Mouse (Mus musculus): Measurements from ENCODE around the gene Olfr362. TPM values are rescaled to one million over a fixed set of nuclear protein-coding genes. Genes with fewer than 3 reads are reported as not detected.
"Not testable (repeated sequence)": the region's sequence is repeated elsewhere in the genome, so short reads cannot be mapped to it uniquely, and the experiment has no call there.

Gene Olfr362
- total RNA-seq (2021) = not detected
- long read RNA-seq, experiment 1 = 0 reads
- long read RNA-seq, experiment 2 = 0 reads

DNA sequence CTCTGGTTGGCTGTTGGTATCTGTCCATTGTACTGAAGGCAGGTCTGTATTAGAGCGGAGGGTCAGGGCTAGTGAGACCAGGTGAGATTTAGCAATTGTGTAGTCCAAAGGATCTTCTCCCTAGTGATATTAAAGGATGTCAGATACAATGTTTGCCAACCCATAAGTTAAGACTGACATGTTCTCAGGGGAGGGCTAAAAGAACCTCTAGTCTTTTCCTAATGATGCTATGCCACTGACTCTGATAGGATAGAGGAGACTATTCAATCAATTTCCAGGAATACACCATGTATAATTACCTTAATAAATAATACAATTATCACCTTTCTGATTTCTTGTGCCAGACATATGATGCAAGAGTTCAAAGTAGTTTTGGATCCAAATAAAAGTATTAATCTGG is at the start of gene Olfr362:
Gene Olfr362, minus strand, starts transcription at position 101 of the 400 bp plus-strand sequence.
- DNase-seq = no peak

DNA sequence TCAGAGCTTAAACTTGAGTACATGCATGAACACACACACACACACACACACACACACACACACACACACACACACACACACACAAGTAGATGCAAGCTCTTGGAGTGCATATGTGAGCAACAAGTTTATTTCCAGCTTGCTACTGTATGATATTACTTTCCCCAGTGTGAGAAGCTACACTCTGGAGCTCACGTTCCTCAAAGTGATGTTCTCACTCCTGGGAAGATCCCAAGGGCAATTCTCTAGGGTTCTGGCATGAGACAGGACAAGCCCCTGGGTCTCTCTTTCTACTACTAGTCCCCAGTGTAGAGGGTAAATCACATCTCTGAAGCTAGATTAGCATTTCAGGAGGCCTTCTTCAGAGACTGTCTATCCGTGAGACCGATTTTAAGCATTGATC is 21.3 kb upstream of the Olfr362 start, which contains the start of gene Olfr364-ps1:
Gene Olfr364-ps1, plus strand, starts transcription at position 301 of the 400 bp plus-strand sequence.
- DNase-seq = no peak

DNA sequence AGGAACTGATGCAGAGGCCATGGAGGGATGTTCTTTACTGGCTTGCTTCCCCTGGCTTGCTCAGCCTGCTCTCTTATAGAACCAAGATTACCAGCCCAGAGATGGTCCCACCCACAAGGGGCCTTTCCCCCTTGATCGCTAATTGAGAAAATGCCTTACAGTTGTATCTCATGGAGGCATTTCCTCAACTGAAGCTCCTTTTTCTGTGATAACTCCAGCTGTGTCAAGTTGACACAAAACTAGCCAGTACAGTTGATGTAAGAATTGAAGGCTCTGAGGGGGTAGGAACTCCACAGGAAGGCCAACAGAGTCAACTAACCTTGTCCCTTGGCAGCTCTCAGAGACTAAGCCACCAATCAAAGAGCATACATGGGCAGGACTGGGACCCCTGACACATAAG is 28.5 kb downstream of the Olfr362 start, which contains the start of gene Olfr361:
Gene Olfr361, minus strand, starts transcription at position 101 of the 400 bp plus-strand sequence.
- DNase-seq = not testable (repeated sequence)

DNA sequence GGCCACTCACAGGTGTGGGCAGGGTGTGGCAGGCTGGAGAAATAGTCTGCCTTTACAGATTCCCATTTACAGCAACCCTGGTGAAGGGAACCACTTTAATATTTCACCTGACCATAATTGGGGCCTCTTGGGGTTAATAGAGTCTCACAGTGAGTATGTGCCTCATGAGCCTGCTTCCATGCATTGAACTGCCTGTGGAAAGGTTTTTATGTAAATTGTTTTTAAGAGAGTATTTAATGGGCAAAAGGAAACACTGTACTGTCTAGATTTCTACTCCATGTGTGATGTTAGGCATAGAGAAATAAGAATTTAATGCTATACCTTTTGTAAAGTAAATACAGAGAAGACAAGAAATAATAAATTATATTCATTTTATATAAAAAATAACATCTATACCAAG is 52.3 kb downstream of the Olfr362 start, which contains the start of gene Olfr360:
Gene Olfr360, plus strand, starts transcription at position 301 of the 400 bp plus-strand sequence.
- no peak for DNase-seq

Other genes starting within 250 kb of the Olfr362 start
- gene Olfr352, start 249.4 kb downstream of the Olfr362 start, total RNA-seq (2021) = not detected
- not detected for gene Olfr353, start 225.0 kb downstream of the Olfr362 start, total RNA-seq (2021)
- gene Olfr354, start 212.2 kb downstream of the Olfr362 start, total RNA-seq (2021) = not detected
- not detected for gene Olfr355, start 189.0 kb downstream of the Olfr362 start, total RNA-seq (2021)
- gene Olfr356, start 180.8 kb downstream of the Olfr362 start, total RNA-seq (2021) = not detected
- not detected for gene Olfr357, start 124.1 kb downstream of the Olfr362 start, total RNA-seq (2021)
- not detected for gene Olfr358, start 108.6 kb downstream of the Olfr362 start, total RNA-seq (2021)
- not detected for gene Olfr360, start 52.2 kb downstream of the Olfr362 start, total RNA-seq (2021)
- gene Olfr361, start 28.6 kb downstream of the Olfr362 start, total RNA-seq (2021) = not detected
- gene Olfr364-ps1, start 21.4 kb upstream of the Olfr362 start, total RNA-seq (2021) = not detected
- not detected for gene Olfr365, start 70.3 kb upstream of the Olfr362 start, total RNA-seq (2021)
- not detected for gene Olfr366, start 93.7 kb upstream of the Olfr362 start, total RNA-seq (2021)
- not detected for gene Olfr368, start 208.6 kb upstream of the Olfr362 start, total RNA-seq (2021)
- gene Pdcl, start 241.4 kb upstream of the Olfr362 start, total RNA-seq (2021) = 10 to 100 TPM; 36.9 to 51.0 TPM

Data from adrenal gland, postnatal 36 days (tissue).